Mouse (Mus musculus): Measurements from ENCODE around the gene Sash1.

GRCm38 (mm10) chr10:8805402-8805801 is 80.5 kb downstream of the Sash1 start:
- TF ChIP-seq POLR2A (IDR thresholded peaks at IDR 0.05; ENCODE audit: insufficient read depth, low read length), result no peak
- TF ChIP-seq EP300 (IDR thresholded peaks at IDR 0.05; ENCODE audit: insufficient read depth, low read depth, low read length), result no peak

All from ES-Bruce4 (cell line).